Mouse (Mus musculus) hindbrain, embryonic 11.5 days (tissue): ENCODE measurements at regions not wholly inside any gene's neighbourhood (a gene's known extent, or its start where the extent isn't known, plus 50 kb on each side); places are given as distances from the start of the nearest gene placed in this dataset.
"Not testable (repeated sequence)": the region's sequence is repeated elsewhere in the genome, so short reads cannot be mapped to it uniquely, and the experiment has no call there.

Experiments used
- ATAC-seq: fragments of 200-750 bp; cut with Nextera tagmentation; 2 replicates; pipeline ENCODE4 v1.8.0; 2017; ENCODE audit warnings: mild to moderate bottlenecking, moderate TSS enrichment, moderate library complexity; ENCODE audit not compliant: low FRiP score
- DNase-seq: peaks from one replicate; pipeline ENCODE4 v3.0.0-alpha.2; 2015; ENCODE audit warnings: low spot score
- H3K27ac ChIP-seq: fragments of 300-500 bp; sonication (generic); 2 replicates; pipeline ENCODE4 v1.5.1; 2014; ENCODE audit warnings: mild to moderate bottlenecking, low read depth, low read length
- H3K27me3 ChIP-seq: fragments of 300-500 bp; sonication (generic); 2 replicates; pipeline ENCODE4 v1.6.1; 2014; ENCODE audit warnings: mild to moderate bottlenecking, low read length, moderate library complexity, mixed read lengths; ENCODE audit not compliant: control insufficient read depth, insufficient read depth
- H3K36me3 ChIP-seq: fragments of 300-500 bp; sonication (generic); 2 replicates; pipeline ENCODE4 v1.6.1; 2014; ENCODE audit warnings: mild to moderate bottlenecking, low read length, moderate library complexity, mixed read lengths; ENCODE audit not compliant: control insufficient read depth, insufficient read depth
- H3K4me1 ChIP-seq: fragments of 300-500 bp; sonication (generic); replicated peaks from 2 replicates; pipeline ENCODE4 v1.6.1; 2014; ENCODE audit warnings: low read length, mixed read lengths; ENCODE audit not compliant: control insufficient read depth, insufficient read depth
- H3K4me2 ChIP-seq: fragments of 300-500 bp; sonication (generic); replicated peaks from 2 replicates; pipeline ENCODE4 v1.6.1; 2014; ENCODE audit warnings: mild to moderate bottlenecking, low read depth, low read length
- H3K4me3 ChIP-seq: fragments of 300-500 bp; sonication (generic); 2 replicates; pipeline ENCODE4 v1.5.1; 2014; ENCODE audit warnings: low read depth, low read length
- H3K9ac ChIP-seq: fragments of 300-500 bp; sonication (generic); 2 replicates; pipeline ENCODE4 v1.6.1; 2014; ENCODE audit warnings: low read depth, low read length
- H3K9me3 ChIP-seq: fragments of 300-500 bp; sonication (generic); 2 replicates; pipeline ENCODE4 v1.6.1; 2016; ENCODE audit warnings: low read length; ENCODE audit not compliant: control insufficient read depth
- WGBS: fragments of 180-500 bp; shearing (Covaris S2); extraction: QIAGEN DNeasy Blood & Tissue Kit; methylation state at CpG from one replicate; pipeline ENCODE4 v1.1.7; 2014; 5-methylcytosine and 5-hydroxymethylcytosine counted together

DNA sequence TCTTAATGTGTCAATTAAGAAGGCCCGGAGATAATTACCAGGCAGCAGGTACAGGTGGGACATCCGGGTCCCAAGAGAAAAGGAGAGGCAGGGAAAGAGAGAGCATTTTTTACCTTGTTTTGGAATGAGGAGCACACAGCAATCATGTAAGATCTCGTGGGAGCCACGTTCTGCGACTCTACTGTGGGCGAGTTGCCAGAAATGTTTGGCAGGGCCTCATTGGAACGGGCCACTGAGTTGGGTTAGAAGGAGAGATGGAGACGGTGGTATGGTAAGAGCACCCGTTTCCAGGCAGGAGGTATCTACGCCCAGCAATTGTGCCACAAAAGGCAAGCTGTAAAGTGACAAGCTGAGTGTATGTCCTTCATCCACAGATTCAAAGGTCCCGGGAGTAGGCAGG, 579.6 kb downstream of the Brinp3 start:
- no peaks in the 10 kb centered on the region for H3K4me1 ChIP-seq
- H3K4me2 ChIP-seq, result no peak overlapping the region
- 92% methylated on average over 11 of the region's 11 CpGs for WGBS
- H3K27me3 ChIP-seq, result no peaks in the 10 kb centered on the region
- ATAC-seq (peak; percentile 27; the same call in 1 of the 2 replicates), DNase-seq (no peak)
- no peak overlapping the region for H3K27ac ChIP-seq
- no peaks in the 10 kb centered on the region for H3K9me3 ChIP-seq
- no peaks in the 10 kb centered on the region for H3K36me3 ChIP-seq
- H3K4me3 ChIP-seq, result no peak overlapping the region
- no peak overlapping the region for H3K9ac ChIP-seq

GRCm38 (mm10) chr1:147084129-147084799, 589.7 kb downstream of the Brinp3 start:
- no peaks in the 10 kb centered on the region for H3K9me3 ChIP-seq
- H3K4me3 ChIP-seq, result no peak overlapping the region
- no peaks in the 10 kb centered on the region for H3K4me1 ChIP-seq
- no peak overlapping the region for H3K27ac ChIP-seq
- DNase-seq (no peak), ATAC-seq (no peak)
- no peak overlapping the region for H3K4me2 ChIP-seq
- WGBS, result 61% methylated on average over 5 of the region's 5 CpGs
- H3K9ac ChIP-seq, result no peak overlapping the region
- H3K36me3 ChIP-seq, result no peaks in the 10 kb centered on the region
- no peaks in the 10 kb centered on the region for H3K27me3 ChIP-seq

DNA sequence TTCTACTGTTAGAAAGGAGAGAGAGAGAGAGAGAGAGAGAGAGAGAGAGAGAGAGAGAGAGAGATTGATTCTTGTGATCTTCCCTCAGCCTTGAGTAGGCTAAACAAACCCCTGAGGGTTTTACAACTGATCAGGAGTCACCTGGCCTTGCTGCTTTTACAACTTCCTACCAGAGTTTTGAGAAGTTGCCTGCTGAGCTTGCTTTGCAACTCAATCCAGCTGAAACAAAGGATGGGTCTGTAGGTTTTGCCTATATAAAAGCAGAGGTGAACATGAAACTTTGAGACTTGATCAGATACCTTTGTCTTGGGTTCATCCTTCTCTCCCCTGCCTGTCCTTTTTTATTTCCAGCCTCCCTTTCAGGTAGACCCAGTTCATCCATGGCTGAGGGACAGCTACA, 631.0 kb downstream of the Brinp3 start:
- Histone ChIP-seq H3K4me1 (no peaks in the 10 kb centered on the region), H3K27ac (no peak overlapping the region), H3K9ac (no peak overlapping the region), H3K27me3 (no peaks in the 10 kb centered on the region), H3K9me3 (no peaks in the 10 kb centered on the region), H3K4me2 (no peak overlapping the region), H3K4me3 (no peak overlapping the region), H3K36me3 (no peaks in the 10 kb centered on the region)
- DNase-seq, result no peak
- no peak for ATAC-seq

DNA sequence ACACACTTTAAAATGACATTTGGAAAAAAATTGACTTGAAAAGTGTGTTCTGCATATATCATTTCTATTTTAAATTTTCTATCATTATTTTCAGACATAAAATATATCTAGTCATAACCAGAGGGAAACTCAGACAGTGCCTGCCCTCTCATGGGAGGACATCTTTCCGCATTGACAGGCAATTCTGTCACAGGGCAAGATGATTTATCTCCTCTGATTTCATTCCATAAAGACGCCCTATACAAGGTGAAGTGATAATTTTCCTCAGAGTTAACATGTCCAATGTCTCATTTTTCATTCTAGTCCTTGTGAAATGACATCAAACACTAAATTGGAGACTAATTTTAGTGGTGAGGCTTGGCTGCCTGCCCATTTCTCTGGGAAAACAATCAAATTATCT, 643.6 kb downstream of the Brinp3 start:
- no peak overlapping the region for H3K27ac ChIP-seq
- no peaks in the 10 kb centered on the region for H3K36me3 ChIP-seq
- 70% methylated on average over 2 of the region's 2 CpGs for WGBS
- H3K9ac ChIP-seq, result no peak overlapping the region
- ATAC-seq, result peak; percentile 70; the same call in 1 of the 2 replicates
- no peak overlapping the region for H3K4me3 ChIP-seq
- H3K4me1 ChIP-seq, result no peaks in the 10 kb centered on the region
- no peak for DNase-seq
- H3K4me2 ChIP-seq, result no peak overlapping the region
- H3K9me3 ChIP-seq, result no peaks in the 10 kb centered on the region
- no peaks in the 10 kb centered on the region for H3K27me3 ChIP-seq

DNA sequence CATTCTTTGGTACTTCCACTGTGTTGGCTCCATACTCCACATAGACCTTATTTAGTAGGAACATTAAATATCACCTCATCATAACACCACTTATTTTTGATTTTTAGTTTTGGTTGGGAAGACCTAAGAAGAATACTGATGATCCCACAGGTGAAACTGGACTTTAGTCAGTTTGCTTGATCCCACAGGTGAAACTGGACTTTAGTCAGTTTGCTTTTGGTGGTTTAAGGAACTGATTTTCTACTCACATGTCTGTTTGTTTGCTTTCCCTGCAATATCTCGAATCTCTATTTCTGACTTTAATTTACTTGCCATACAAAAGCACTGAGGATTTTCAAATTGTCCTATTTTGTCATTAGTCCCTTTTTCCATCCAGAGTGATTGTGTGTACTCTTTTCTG, 680.8 kb downstream of the Brinp3 start:
- no peak for DNase-seq
- no peak overlapping the region for H3K4me3 ChIP-seq
- no peak for ATAC-seq
- no peak overlapping the region for H3K4me2 ChIP-seq
- H3K36me3 ChIP-seq, result no peaks in the 10 kb centered on the region
- H3K27ac ChIP-seq, result no peak overlapping the region
- WGBS, result 92% methylated on average over 1 of the region's 1 CpGs
- H3K9me3 ChIP-seq, result no peaks in the 10 kb centered on the region
- H3K4me1 ChIP-seq, result no peaks in the 10 kb centered on the region
- no peak overlapping the region for H3K9ac ChIP-seq
- no peaks in the 10 kb centered on the region for H3K27me3 ChIP-seq

GRCm38 (mm10) chr1:147186799-147187198, 692.2 kb downstream of the Brinp3 start:
- no peaks in the 10 kb centered on the region for H3K4me1 ChIP-seq
- H3K27ac ChIP-seq, result no peak overlapping the region
- no peak overlapping the region for H3K9ac ChIP-seq
- no peak overlapping the region for H3K4me3 ChIP-seq
- no peaks in the 10 kb centered on the region for H3K36me3 ChIP-seq
- no peak overlapping the region for H3K4me2 ChIP-seq
- H3K9me3 ChIP-seq, result no peaks in the 10 kb centered on the region
- 73% methylated on average over 1 of the region's 1 CpGs for WGBS
- no peak for ATAC-seq
- no peaks in the 10 kb centered on the region for H3K27me3 ChIP-seq
- peak; percentile 15 for DNase-seq

GRCm38 (mm10) chr1:147187251-147188025, 692.9 kb downstream of the Brinp3 start:
- ATAC-seq, result peak; percentile 53; the same call in 1 of the 2 replicates
- Histone ChIP-seq H3K9me3 (no peaks in the 10 kb centered on the region), H3K9ac (no peak overlapping the region), H3K27ac (no peak overlapping the region), H3K4me2 (no peak overlapping the region), H3K4me3 (no peak overlapping the region), H3K36me3 (no peaks in the 10 kb centered on the region), H3K4me1 (no peaks in the 10 kb centered on the region), H3K27me3 (no peaks in the 10 kb centered on the region)
- 68% methylated on average over 6 of the region's 6 CpGs for WGBS
- no peak for DNase-seq

- DNase-seq, H3K27me3 ChIP-seq, H3K4me1 ChIP-seq, H3K27ac ChIP-seq, ATAC-seq, H3K9me3 ChIP-seq, H3K4me2 ChIP-seq, H3K4me3 ChIP-seq, H3K9ac ChIP-seq, H3K36me3 ChIP-seq: not testable (repeated sequence)
- 94% methylated on average over 2 of the region's 2 CpGs for WGBS
Observed at GRCm38 (mm10) chr1:147199959-147200358, 705.4 kb downstream of the Brinp3 start.

GRCm38 (mm10) chr1:147214890-147215289, 720.3 kb downstream of the Brinp3 start:
- not testable (repeated sequence) for H3K9me3 ChIP-seq, H3K4me2 ChIP-seq, H3K9ac ChIP-seq, DNase-seq, H3K27me3 ChIP-seq, H3K36me3 ChIP-seq, H3K4me3 ChIP-seq, H3K27ac ChIP-seq, ATAC-seq, H3K4me1 ChIP-seq
- WGBS, result 83% methylated on average over 7 of the region's 7 CpGs
